Mouse (Mus musculus) embryonic facial prominence, embryonic 15.5 days (tissue): ENCODE data around the gene Mphosph6. TPM values are rescaled to one million over a fixed set of nuclear protein-coding genes. Genes with fewer than 3 reads are reported as not detected.

Experiments
- polyA plus RNA-seq: library from polyadenylated mRNA; unstranded; fragments of >200 nt; fragmentation: Nextera tagmentation; extraction: Ambion mirVana; gene quantifications from 2 replicates; pipeline ENCODE4 v1.2.1, GENCODE M21; 2015

Mphosph6 gene
- polyA plus RNA-seq, 1 experiment from 2014 or later: 50.8 TPM

Other genes with a start within 250 kb of the Mphosph6 start
- 11.5 and 13.1 TPM in 2 replicates for gene Sdr42e1, start 128.3 kb downstream of the Mphosph6 start, polyA plus RNA-seq
- gene Hsd17b2, start 100.0 kb downstream of the Mphosph6 start, polyA plus RNA-seq: 5.2 and 6.6 TPM in 2 replicates